Mouse (Mus musculus) layer of hippocampus, adult 8-10 months (tissue): ENCODE results near the gene Ccdc162. TPM values are rescaled to one million over a fixed set of nuclear protein-coding genes. Genes with fewer than 3 reads are reported as not detected.

Experiments used
- DNase-seq, 2 experiments: peaks; one replicate each; pipeline ENCODE4 v3.0.0; 2022; ENCODE audit warnings: low spot score in 2 of 2
- total RNA-seq, 4 experiments: library from RNA; stranded (reverse); gene quantifications; 2 replicates each; pipeline ENCODE4 v1.2.4; 2022

Ccdc162 gene
- total RNA-seq, 4 experiments from 2014 or later = 1.1 to 2.8 (median 2.0) TPM

DNA sequence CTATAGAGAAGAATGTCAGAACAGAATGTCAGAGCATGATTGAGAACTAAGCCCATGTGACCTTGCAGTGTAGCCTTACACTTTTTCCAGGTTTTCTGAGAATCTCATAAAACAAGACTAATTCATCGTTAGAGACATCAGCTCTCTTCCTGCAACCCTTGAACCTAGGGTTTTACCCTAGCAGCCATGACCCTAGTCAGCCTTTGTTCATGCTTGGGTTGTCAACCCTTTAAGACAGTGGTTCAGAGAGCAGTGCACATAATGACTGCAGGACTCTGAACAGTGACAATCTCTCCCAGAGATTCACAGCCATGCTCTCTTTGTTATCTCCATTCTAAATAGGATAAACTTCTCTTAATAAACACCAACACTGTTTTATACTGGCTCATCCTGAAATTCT is 137.9 kb downstream of the Ccdc162 start:
- DNase-seq = no peak

DNA sequence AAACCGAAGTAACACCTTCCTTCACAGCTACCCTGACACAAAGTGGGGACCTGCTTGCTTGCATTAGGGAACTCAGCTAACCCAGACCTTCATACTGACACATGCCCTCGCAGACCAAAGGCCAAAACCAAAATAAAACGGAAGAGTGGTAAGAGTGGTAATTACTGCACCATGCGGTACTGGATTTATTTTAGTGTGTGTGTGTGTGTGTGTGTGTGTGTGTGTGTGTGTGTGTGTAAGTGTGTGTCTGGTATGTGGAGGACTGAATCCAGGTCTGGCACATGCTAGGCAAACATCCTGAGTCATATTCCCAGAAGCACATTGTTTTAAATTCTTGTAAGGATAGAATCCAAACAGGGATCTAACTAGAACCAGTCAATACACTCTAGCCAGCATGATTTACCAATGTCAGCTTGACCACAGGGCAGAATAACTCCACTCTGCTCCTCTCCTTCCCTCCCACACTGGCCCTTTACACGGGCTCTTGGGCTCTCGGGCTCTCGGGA is 140.1 kb downstream of the Ccdc162 start:
- DNase-seq = no peak

DNA sequence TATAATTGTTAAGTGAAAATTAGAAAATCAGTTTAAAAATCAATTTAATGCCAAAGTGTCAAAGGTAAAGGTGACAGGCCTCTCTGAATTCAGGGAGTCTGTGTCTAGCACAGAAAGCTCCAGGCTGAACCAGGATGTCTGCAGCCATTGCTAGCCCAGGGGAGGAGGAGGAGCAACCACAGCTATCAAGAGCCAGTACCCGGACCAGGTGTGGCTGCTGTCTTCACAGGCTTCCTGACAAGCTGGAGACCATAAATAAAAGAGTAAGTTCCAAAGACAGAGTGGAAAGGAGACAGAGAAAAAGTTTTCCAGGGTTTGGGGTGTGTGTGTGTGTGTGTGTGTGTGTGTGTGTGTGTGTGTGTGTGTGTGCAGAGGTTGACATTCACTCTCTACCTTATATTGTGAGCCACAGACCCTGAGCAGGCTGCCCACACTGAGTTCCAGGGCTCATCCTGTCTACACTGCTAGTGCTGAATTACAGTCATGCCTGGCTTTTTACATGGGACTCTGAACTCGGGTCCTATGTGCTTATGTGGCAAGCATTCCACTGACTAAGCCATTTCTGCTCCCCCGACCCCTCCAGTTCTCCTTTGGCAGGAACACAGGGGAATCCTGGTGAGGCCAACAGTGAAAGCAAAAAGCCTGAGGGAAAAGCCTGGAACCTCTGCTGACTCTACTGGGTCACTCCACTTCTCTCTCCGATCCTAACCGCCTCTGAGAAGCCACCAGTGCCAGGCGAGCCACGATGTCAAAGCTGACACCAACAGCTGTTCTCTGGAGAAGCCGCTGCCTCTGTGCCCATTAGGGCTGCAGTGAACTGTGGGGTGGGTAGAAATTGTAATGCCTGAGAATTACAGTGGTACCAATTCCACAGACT is 140.7 kb downstream of the Ccdc162 start:
- no peak for DNase-seq

GRCm38 (mm10) chr10:41573190-41573589 is 143.2 kb downstream of the Ccdc162 start:
- DNase-seq = no peak

- no peak for DNase-seq
Measured at GRCm38 (mm10) chr10:41572274-41572673, 144.2 kb downstream of the Ccdc162 start.

- no peak for DNase-seq
Measured at GRCm38 (mm10) chr10:41571065-41571464, 145.4 kb downstream of the Ccdc162 start.

DNA sequence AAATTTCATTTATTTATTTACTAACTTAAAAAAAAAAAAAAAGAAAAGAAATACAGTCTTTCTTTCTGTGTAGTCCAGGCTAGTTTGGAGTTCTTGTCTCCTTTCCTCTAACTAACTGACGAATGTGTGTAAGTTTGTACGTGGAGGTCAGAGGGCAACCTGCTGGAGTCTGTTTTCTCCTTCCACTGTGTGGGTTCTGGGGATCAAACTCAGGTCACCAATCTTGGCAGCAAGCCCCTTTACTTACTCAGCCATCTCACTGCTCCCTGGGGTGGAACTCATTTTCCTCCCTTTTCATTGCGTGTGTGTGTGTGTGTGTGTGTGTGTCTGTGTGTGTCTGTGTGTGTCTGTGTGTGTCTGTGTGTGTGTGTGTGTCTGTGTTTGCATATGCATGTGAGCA is 148.1 kb downstream of the Ccdc162 start:
- DNase-seq = no peak

DNA sequence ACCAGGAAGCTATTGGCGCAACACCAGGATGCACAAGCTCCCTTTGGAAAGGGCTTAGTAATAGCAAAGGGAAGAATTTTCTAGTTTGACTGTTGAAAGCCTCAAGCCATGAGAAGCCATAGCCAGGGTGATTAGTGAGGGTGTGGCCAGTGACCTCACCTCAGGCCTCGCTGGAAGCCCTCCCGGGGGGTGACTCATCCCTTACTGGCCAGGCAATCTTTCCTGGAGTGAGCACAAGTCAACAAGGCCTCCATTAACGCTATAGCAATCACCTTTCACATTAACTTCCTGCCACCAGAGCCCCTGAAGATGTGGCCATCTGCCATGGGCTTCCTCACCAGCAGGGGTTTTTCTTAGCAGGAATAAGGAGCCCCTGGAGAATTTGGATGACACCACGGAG is 151.3 kb downstream of the Ccdc162 start:
- no peak for DNase-seq

- no peak for DNase-seq
Measured at GRCm38 (mm10) chr10:41561701-41562395, 154.6 kb downstream of the Ccdc162 start.

- DNase-seq = no peak
Measured at GRCm38 (mm10) chr10:41558401-41558800, 158.0 kb downstream of the Ccdc162 start.

DNA sequence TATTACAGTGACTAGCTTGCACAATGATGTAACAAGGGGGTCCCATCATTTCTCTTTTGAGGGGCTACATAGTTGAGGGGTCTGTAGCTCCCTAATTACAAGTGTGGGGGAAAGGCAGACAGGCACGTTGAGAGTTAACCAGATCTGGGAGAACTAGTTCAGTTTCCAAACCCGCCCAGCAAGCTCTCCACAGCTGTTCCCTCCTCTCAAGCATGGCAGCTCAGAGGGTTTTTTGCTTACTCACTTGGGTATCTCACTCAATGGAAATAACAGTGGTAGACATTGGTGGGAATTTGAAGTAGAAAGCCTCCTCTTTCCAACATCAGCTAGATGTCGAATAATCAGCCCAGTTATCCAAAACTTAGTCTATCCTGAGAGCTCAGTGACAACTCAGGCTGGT is 161.4 kb downstream of the Ccdc162 start:
- DNase-seq = no peak

GRCm38 (mm10) chr10:41553711-41554110 is 162.7 kb downstream of the Ccdc162 start:
- DNase-seq = no peak

- peak; percentile 11 to 29 for DNase-seq
Measured at GRCm38 (mm10) chr10:41552847-41553589, 163.4 kb downstream of the Ccdc162 start.

GRCm38 (mm10) chr10:41552319-41552718 is 164.1 kb downstream of the Ccdc162 start:
- DNase-seq = no peak

- no peak for DNase-seq
Measured at GRCm38 (mm10) chr10:41550711-41551110, 165.7 kb downstream of the Ccdc162 start.

GRCm38 (mm10) chr10:41546396-41547165 is 169.9 kb downstream of the Ccdc162 start:
- no peak for DNase-seq

DNA sequence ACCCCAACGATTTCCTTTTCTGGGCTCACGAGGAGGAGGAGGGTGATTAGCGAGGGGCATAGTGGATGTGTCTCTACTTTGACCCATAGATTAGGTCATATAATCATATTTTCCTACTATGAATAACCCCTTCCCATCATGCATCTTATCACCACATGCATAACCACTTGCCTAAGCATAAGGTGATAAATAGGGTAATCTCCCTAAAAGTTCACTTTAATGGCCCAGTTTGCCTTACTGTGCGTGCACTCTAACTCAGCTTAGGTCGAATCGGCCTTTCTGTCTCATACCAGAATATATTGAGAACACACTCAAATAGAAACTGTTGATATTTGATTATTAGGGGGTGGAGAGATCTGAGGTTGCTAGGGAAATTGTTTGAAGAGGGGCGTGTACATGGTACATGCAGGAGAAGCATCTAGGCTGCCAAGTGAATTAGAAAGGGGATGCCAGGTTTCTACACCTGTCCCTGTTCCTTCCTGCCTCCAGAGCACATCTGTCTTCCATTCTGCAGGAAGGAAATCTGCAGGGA is 171.1 kb downstream of the Ccdc162 start:
- DNase-seq = no peak

DNA sequence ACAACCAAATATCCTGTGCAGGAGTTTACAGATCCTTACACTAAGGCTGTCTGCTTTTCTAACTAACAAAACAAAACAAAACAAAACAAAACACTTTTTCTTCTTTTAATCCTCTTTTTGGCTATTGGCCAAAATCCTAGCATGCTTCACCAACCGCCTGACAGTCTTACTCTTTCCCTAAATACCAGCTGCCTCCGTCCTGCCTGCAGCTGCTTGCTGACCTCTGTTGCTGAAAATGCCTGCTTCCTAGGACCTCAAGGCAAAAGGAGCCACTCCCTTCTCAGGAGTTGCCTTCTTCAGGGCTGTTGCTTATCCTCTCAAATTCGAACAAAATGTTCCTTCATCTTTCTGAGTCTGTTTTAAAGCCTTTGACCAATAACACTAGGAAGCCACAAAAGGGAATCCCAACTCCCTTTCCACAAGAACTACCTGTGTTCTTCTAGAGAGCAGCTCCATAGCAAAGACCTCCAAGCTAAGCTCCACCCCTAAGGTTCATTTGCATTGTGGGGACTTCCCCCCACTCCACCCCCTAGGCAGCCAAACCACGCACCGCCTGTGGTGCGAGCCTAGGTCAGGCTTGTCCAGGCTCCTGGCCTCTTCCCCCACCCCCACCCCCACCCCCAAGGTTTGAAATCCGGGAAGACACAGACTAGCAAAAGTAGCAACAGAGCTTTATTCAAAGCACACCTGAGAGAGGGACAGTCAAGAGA is 171.8 kb downstream of the Ccdc162 start:
- DNase-seq = no peak

DNA sequence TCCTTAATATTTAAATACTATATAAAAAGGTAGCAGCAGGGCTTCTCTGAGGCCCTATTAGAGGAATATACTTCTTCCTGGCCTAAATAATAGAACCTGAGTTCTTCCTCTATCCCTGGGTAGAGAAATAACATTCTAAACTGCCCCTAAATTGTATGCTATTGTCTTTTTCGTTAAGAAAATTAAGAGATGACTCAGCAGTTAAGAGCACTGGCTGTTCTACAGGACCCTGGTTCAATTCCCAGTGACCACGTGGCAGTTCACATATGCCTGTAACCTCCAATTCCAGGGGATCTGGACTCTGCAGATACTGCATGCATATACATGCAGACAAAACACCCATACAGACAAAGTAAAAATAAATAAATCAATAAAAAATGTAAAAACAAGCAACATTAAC is 172.6 kb downstream of the Ccdc162 start:
- DNase-seq = no peak

DNA sequence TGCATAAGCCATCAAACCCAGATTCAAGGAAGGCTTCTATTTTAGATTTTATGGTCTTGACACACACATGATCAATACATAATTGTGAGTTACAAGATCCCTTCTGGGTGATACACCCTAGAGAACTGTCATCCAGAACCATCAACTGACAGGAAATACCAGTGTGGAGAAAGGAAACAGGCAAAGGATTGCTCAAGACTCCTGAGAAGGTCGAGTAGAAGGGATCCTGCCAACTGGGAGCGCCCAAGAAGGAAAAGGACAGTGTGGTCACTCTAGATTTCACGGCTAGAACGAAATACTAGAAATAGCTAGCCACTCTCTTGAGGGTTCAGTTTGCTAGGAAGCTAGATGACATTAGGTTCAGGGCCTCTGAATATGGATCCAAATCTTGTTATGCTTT is 173.0 kb downstream of the Ccdc162 start:
- DNase-seq = no peak
